Mouse (Mus musculus): ENCODE results near the gene Trmu.
"Not testable (repeated sequence)": the region's sequence is repeated elsewhere in the genome, so short reads cannot be mapped to it uniquely, and the experiment has no call there.

The Trmu gene

DNA sequence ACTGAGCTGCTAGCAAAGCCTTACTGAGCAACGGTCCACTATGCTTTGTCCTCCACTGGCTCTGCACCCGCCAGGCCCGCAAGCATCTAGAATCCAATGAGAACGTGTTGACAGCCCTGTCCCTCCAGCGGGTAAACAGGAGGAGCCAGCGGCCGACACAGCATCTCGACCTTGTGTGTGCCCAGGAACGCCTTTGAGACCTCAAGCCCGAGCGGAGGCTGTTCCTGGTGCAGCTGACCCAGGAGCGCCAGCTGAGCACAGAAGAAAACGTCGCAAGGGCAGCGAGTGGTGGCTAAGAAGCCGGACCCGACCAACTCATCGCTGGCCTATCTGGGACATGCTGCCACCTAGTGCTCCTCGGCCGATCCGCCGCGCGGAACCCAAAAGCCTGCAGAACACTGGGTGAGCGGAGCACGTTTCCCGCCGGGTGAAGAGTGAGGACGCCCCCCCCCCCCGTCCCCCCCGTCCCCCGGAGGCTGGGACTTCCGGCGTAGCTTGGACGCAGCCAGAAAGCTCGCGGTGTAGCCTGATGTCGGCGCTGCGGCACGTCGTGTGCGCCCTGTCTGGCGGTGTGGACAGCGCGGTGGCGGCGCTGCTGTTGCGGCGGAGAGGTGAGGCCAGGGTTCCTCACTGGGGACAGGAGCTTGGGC, at the start of gene Trmu:
Trmu (plus strand) TSS at position 465 of the 650 bp plus-strand sequence.
- DNase-seq (ENCODE audit: low read depth, low spot score) = peak; percentile 88

DNA sequence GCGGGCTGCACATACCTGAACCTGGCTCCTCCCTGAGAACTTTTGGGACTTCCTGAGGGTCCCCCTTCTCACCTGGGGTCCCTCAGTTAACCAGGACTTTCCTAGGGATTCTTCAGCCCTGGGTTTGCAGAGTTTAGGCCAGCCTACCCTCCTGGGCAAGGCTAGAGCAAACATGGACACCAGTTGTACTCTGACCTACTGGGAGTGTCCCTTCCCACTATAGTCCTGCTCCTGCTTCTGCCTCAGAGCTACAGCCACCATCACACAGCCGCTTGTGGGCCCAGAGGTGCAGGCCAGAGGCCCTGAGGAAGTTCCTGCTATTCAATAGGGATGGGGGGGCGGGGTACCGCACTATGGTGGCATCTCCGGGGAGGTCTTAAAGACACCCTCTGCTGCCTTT, 49.6 kb upstream of the Trmu start:
- DNase-seq (ENCODE audit: low read depth, low spot score) = no peak

DNA sequence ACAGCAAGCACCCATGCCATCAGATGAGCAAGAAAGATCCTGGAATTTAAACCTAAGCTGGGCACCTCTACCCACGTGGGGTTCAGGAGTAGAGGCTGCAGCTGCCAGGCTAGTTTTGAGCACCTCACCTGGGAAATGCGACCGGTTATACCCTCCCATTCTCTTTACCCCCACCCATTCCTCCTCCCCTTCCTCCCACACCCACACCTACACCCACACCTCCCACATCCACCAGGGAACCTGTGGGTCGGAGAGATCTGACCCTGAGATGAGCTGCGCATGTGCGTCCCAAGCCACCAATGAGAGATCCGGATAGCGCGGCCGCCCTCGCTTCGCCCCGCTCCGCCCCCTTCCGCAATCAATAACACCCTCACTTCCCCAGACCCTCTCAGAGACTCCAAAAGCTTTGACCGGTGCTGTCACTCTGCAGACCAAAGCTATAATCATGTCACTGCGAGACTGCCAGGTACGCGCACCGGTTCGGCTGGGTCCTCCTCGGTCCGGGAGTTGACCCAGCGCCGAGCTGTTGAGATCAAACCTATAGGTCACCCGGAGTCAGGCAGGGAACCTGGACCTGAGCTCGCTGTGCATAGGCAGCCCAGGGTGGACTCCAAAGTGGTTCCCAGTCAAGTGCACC, 47.0 kb upstream of the Trmu start, which contains the start of gene Ttc38:
Ttc38 (plus strand) TSS at position 353 of the 637 bp plus-strand sequence.
- peak; percentile 87 for DNase-seq (ENCODE audit: low read depth, low spot score)

DNA sequence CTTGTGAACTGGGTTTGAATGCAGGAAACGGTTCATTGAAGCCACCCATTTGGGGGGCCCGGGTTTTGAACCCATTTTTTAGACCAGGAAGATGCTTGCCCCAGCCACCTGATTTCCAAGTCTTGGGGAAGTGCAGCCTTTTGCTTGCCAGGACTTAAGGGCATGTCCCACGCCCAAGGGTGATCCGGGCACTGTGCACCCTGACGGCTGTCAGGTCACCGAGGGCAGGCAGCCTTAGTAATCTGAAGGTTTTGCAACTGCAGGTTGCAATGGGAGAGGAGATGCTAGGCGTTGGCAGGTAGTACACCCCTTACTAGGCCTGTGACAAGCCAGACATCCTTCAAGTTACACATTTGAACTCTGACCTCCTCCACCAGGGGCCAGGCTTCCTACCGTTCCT, 46.5 kb upstream of the Trmu start:
- DNase-seq (ENCODE audit: low read depth, low spot score) = no peak

DNA sequence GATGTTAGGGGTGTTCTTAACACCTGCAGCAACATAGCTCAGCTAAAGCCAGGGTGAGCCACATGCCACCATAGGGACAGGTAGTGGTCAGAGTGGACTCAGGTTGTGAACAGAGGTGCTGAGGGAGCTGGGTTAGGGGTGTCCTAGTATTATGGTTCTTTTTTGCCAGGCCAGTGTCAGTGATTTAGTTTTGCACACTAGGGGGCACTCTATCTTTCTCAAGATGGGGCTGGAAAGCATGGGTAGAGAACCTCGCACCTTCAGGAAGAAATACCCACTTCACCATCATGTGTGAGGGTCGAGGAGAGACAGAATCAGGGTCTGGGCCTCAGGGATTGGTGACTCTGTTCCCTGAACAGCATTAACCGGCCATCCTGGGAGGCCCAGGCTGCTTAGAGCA, 43.8 kb upstream of the Trmu start:
- peak; percentile 17 for DNase-seq (ENCODE audit: low read depth, low spot score)

DNA sequence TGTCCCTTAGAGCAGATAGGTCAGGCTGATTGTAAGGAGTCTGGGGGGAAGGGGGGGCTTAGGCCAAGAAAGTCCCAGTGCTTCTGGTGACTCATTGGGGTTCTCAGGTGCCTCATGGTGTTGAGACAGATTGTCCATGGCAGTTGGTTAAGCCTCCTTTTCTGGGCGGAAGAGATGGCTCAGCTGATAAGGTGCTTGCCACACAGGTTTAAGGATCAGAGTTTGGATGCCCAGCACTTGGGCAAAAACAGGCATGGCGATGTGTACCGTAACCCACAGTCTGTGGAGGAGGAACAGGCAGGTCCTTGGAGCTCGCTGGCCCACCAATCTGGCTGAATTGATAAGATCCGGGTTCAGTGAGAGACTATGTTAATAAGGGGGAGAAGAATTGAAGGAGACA, 42.2 kb upstream of the Trmu start:
- no peak for DNase-seq (ENCODE audit: low read depth, low spot score)

DNA sequence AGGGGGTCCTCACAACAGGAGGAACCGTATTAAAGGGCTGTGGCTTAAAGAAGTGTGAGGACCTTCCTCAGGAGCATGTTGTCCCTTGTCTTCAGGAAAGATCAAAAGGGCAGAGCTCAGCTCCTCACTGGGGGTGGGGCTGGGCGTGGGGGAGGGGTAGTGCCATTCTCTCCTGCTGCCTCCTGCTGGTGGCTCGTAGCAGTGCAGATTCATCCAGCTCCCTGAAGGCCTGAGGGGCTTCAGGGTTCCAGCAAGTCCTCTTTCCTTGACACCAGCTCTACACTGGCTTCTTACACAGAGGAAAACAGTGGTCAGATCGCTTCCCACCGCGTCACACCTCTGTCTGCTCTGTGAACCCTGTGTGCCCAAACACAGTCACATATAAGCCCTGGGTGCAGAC, 38.1 kb upstream of the Trmu start:
- DNase-seq (ENCODE audit: low read depth, low spot score) = peak; percentile 36

DNA sequence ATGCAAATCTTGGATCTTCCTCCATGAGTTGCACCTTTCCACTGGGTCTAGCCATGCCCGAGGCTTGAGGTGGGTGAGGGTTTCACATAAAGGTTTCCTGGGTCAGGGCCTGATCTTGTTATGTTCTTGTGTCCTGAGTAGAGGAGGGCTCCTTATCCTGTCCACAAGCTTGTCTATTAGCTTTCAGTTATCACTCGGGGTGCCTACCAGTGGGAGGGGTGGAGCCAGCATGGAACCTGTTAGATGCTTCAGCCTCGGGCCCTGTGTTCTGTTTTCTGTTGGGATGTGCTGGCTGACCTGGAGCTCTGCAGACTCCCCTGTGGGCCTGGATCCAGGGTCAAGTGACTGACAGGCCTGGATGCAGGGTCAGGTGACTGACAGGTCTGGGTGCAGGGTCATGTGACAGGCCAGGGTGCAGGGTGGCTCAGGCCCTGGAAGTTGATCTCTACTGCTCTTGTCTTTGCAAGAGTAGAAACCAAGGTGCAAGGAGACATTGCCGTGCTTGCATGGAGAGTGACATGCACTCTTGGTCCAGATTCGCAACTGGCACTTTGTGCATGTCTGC, 37.2 kb upstream of the Trmu start:
- DNase-seq (ENCODE audit: low read depth, low spot score) = no peak

DNA sequence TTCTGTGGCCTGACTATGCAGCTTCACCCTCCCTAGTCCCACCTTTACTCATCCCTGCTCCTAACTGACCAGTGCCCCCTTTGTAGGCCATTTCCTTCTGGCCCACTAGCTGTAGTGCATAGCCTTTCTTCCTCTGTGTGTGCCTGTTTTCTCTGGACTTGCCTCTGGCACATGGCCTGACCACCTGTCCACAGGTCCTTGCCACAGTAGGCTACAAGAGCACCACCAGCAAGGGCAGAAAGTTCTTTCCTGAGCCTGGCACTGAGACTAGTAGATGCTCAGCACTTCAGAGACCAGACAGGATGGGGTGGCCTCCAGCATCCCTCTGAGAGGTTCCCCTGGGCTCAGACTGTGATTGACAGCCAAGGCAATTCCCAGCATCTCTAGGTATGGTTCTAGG, 34.0 kb upstream of the Trmu start:
- no peak for DNase-seq (ENCODE audit: low read depth, low spot score)

DNA sequence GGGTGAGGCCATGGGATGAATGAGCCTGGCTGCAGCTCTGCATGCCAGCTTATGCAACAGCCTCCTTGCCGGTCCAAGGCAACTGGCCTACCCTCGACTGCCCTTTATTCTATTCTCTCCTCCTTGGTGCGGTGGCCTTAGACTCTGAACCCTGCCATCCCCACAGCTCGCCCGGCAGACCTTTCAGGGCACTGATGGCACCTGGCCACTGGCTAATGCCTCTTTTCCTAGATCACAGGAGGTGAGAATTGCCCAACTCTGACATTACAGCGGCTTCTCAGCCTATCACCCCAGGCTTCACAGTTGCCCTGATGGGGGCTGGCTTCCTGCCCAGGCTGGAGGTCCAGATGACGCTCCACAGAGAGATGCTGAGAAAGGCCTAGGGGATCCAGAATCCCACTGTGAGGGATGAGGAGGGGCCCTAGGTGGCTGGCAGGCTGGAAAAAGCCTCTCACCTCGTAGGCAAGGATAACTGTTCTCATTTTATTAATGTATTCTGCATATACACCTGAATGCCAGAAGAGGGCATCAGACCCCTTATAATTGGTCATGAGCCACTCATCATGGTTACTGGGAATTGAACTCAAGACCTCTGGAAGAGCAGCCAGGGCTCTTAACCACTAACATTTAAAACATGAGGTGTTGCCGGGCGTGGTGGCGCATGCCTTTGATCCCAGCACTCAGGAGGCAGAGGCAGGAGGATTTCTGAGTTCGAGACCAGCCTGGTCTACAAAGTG, 27.3 kb upstream of the Trmu start:
- no peak for DNase-seq (ENCODE audit: low read depth, low spot score)

DNA sequence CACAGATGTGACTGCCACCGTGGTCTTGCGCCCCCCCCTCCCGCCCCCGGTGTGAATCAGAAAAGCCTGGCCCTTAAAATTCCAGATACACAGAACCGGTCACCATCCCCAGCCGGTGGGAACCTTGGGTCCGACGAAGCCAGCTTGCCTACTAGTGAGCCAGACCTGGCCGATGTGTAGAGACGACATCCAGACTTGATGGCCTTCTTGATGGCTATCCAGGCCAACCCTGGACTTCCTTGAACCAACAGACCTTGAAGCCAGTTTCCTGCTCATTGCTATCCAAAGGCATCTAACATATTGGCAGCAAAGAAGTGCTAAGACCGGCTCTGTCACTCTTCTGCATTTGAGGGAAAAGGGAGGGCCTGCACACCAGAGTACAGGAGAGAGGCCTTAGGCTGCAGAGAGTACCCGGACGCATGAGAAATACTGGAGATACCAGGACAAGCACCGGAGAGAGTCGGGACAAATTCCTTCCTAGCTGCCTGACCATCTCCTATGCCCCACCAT, 20.1 kb upstream of the Trmu start:
- no peak for DNase-seq (ENCODE audit: low read depth, low spot score)

DNA sequence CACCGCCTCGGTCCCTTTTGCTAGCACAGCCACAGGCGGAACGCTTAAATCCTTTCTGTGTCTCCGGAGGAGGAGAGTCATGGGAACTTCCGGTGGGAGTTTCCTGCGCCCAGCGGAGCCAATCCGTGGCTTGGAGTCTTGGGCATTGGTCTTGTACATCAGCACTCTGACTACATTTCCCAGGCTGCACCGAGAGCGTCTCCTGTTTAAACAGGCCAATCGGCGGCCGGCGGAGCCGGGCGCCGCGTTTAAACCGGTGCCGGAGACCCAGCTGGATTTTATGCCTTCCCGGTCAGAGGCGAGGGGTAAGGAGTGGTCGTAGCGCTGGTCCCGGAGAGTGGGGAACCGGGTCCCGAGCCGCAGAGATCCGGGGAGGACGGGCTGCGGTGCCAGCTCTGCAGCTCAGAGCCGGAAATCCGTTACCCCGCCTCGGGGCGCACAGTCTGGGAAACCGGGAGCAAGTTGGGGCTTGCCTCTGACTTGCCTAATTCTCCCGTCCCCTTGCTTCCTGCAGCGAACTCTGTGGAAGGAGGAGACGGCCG, 19.6 kb upstream of the Trmu start, which contains the start of gene Gtse1:
Gtse1 (plus strand) TSS at position 256 of the 542 bp plus-strand sequence.
- peak; percentile 95 for DNase-seq (ENCODE audit: low read depth, low spot score)

DNA sequence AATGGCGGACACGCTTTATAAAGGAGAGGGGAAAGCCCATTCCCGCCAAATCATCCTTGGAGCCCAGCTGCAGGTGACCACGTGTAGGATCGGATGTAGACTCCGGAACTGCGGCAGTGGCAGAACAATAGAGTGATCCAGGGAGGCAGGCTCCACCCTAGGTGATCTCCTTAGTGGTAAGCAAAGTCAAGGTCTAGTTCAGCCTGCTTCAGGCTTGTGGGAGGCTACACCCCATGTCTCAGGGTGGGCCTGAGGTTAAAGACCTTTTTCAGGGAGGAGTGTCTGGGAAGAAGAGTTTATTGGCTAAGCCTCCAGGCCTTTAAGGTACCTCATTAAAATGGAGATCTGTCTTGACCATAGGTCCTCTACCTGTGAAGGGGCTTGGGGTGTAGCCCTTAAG, 13.2 kb upstream of the Trmu start:
- not testable (repeated sequence) for DNase-seq (ENCODE audit: low read depth, low spot score)

DNA sequence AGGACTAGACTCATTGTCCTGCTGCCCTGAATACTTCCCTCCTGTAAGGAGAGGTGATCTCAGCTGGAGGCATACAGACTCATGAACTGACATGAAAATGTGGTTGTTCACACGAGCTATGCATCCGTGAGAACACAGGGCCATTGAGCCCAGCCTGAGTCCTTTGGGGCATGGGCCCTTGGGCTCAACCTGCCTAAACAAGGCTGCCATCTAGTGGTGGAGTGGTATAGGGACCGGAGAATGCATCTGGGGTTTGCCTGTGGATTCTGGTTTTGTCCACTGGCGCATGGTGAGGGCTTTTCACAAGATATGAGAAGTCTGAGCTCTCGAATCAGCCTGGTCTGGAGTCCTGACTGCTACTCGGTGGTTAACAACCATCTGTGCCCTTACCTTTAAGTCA, 11.4 kb upstream of the Trmu start:
- peak; percentile 74 for DNase-seq (ENCODE audit: low read depth, low spot score)

DNA sequence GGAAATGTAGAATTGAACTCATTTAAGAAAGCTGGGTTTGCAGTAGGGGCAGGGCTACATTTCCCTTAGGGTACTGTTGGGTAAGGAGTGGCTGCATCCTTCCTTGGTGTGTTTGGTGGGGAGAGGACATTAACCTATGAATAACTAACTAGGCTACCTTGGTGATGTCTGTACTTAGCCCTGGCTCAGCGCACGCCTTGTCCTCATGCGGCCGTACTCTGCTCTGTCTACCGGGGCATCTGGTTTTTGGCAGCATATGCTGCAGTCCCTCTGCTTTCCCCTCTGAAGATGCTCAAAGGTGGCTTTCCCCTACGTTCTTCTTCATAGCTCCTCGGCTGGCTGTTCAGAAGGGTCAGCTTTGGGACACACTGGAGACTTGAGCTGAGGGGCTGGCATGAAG, 1.8 kb upstream of the Trmu start:
- DNase-seq (ENCODE audit: low read depth, low spot score) = no peak

DNA sequence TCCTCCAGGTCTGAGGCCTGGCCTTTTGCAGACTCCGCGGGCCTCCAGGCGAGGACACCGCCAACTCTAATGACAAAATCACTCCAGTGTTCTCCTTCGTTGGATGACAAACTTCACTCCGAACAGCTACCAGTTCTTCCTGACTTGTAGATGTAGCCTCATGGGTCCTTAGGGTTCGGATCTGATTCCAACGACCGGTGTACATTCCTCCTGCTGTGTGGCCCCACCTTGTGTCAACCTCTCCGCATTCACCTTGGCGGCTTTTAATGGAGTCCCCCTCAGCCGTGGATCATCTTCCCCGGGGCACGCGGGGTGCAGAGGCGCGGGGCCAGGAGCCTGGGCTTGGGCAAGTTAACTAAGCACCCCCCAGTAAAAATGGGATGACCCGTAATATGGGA, 385 bp downstream of the Trmu start:
- no peak for DNase-seq (ENCODE audit: low read depth, low spot score)

DNA sequence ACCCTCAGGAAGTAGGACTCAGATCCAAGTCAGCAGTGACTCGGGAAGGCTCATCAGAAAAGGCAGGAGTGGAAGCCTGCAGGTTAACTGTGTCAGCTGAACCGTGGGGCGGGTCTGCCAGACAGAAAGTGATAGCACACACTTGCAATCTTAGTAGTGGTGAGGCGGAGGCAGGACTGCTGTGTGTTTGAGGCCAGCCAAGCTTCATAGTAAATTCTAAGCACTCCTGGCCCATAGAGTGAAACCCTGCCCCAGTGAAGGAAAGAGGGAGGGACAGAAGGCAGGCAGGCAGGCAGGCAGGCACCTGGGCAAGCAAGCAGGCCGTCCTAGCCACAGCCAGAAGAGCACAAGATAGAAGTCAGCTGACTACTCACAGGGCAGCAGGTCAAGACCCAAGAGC, 6.5 kb downstream of the Trmu start:
- no peak for DNase-seq (ENCODE audit: low read depth, low spot score)

DNA sequence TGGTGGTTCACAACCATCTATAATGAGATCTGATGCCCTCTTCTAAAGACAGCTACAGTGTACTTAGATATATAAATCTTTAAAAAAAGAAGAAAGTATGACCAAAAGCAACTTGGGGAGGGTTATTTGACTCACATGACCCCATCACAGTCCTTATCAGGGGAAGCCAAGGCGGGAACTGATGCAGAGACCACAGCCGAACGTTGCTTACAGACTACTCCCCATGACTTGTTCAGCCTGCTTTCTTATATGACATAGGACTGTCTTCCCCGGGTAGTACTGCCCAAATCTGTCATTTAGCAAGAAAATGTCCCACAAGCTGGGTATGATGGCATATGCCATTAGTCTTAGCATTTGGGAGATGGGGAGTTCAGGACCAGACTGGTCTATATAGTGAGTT, 10.1 kb downstream of the Trmu start:
- DNase-seq (ENCODE audit: low read depth, low spot score) = no peak

DNA sequence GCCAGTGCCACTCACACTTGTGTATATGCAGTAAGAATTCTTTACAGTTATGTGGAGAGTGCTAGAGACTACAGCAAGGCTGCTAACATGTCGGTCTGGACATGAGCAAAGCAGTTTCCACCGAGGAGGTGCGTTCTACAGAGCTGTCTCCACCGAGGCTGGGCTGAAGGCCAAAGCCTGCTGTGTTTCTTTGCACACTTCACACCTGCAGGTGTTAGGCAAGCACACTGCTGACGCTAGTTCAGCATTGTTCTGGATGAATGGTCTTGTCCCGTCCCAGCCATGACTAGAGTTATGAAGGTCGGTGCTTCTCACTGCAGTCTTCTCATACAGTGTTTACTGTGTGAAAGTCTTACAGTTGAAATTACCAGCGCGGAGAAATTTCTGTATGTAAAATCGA, 12.9 kb downstream of the Trmu start:
- DNase-seq (ENCODE audit: low read depth, low spot score) = no peak

DNA sequence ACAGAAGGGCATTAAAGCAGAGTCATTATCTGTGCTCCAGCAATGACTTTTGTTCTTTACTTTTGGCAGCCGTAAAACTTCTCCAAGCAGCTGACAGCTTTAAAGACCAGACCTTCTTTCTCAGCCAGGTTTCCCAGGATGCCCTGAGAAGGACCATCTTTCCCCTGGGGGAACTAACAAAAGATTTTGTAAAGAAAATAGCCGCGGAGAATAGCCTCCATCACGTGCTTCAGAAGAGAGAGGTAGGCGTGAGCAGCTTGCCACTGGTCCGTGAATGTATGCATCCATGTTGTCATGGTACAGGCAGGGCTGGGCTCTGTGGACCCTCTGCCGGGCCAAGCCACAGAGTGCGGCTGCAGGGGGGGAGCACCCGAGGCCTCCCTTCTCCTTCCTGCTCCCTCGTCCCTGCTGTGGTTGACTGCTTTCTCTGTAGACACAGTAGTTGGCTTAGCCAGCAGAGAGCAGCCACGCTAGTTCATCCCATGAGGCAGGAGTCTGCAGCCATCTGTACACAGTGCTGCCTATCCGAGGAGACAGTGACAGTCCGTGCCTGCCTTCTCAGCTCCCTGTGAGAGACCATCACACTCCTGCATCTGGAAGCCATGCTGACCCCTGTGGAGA, 13.5 kb downstream of the Trmu start:
- DNase-seq (ENCODE audit: low read depth, low spot score) = no peak

DNA sequence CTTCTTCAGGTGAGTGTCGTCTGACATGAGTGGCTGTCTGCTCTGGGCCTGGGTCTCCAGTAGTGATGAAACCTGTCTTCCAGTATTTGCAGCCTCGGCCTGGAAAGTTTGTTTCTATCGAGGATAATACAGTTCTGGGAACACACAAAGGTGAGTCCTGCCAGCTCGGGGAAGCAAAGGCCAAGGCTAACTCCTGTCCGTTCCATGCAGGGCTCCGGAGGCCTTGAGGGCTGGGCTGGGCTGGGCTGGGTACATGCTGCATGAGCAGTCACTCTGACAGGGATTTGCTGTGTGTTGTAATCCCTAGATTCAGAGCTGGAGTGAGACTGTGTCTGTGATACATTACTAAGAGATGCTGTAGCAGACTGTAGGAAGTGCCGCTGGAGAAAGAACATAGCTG, 14.8 kb downstream of the Trmu start:
- DNase-seq (ENCODE audit: low read depth, low spot score) = no peak

DNA sequence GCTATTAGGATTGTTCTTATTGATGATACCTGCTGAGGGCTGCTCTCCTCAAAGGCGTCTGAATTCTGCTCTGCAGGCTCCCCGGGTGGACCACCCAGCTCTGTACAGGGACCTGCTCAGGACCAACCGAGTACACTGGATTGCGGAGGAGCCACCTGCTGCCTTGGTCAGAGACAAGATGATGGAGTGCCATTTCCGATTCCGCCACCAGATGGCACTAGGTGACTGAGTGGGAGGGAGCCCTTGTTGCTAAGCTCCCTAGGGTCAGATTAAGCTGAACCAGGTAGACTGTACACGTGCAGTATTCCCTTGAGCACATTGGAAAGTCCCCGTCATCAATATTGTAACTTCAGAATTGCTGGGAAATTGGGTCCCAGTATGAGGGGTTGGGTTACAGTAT, 17.2 kb downstream of the Trmu start:
- peak; percentile 76 for DNase-seq (ENCODE audit: low read depth, low spot score)

Measured in CD4-positive helper T cell, adult 2 months (primary cell).